Mouse (Mus musculus) ES-Bruce4 (cell line): ENCODE measurements around the gene Nagpa.

Source experiments
- CTCF ChIP-seq: IDR thresholded peaks from one replicate; pipeline ENCODE4 v1.8.1; 2011; ENCODE audit warnings: low read depth, low read length
- POLR2A ChIP-seq: IDR thresholded peaks from one replicate; pipeline ENCODE4 v1.8.1; 2011; ENCODE audit warnings: low read length; ENCODE audit not compliant: insufficient read depth

- TF ChIP-seq POLR2A (no peak), CTCF (no peak)
Measured at GRCm38 (mm10) chr16:5168829-5169228, 35.0 kb downstream of the Nagpa start.
